Mouse (Mus musculus) erythroblast, adult 5-6 weeks (primary cell): Measurements from ENCODE around the gene Gm17324. TPM values are rescaled to one million over a fixed set of nuclear protein-coding genes. Genes with fewer than 3 reads are reported as not detected.
"Not testable (repeated sequence)": the region's sequence is repeated elsewhere in the genome, so short reads cannot be mapped to it uniquely, and the experiment has no call there.

Source experiments
- ATAC-seq: replicated peaks from 2 replicates; pipeline ENCODE4 v1.8.0; 2016; ENCODE audit warnings: moderate number of reproducible peaks, mild to moderate bottlenecking, moderate TSS enrichment, inconsistent platforms; ENCODE audit not compliant: poor library complexity, low FRiP score, severe bottlenecking
- total RNA-seq, 2 experiments: library from RNA; stranded (forward) in 1 of 2; stranded (reverse) in 1 of 2; fragments of 150-400 nt in 1 of 2; fragments of 200-764, 138-1000 nt in 1 of 2; gene quantifications; 2 replicates each; pipeline versions ENCODE4 v1.2.3 to v1.2.4; 2015 to 2017; ENCODE audit warnings: low replicate concordance in 2 of 2

Gm17324 gene
- total RNA-seq (2015; ENCODE audit: low replicate concordance) (not detected in 2 replicates), total RNA-seq (2017; ENCODE audit: low replicate concordance) (not detected in 2 replicates)

- ATAC-seq: peak; percentile 97
Observed at GRCm38 (mm10) chr9:78447973-78448873, at the start of gene Gm17324, which contains the start of gene Mto1. TSS of gene Gm17324 (minus strand) at chr9:78448786. TSS of gene Mto1 (plus strand) at chr9:78448208.

DNA sequence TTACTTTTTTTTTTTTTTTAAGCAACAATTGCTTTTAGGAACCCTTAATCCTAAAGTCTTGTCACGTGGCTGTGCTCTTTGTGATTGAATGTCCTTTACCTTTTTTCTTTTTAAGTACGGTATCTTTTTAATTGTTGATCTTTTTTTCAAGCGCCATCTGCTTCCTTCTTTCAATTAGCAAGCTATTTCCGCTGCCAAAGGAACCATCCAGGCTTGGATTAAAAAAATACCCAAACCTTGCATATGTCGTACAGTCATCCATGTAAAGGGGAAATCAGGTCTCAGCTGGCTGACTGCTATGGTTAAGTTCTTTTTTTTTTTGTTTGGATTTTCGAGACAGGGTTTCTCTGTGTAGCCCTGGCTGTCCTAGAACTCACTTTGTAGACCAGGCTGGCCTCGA, 44.6 kb upstream of the Gm17324 start:
- no peak for ATAC-seq

- ATAC-seq: no peak
Observed at GRCm38 (mm10) chr9:78492254-78492653, 43.7 kb upstream of the Gm17324 start.

DNA sequence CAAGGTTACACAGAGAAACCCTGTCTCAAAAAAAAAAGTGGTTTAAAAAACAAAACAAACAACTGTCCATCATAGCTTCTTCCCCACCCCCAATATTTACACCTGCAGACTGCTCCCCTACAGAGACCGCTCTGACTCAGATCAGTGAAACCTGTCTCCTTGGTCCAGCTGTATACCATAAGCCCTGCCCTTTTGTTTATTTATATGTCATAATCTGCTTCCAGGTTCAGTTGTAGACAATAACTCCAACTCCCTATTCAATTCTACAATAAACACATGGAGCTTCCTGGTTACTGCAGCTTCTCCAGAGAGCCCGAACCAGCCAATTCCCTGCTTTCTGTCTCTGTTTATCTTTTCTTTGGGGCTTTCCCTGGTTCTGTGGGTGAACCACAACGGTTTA, 42.6 kb upstream of the Gm17324 start:
- no peak for ATAC-seq

- ATAC-seq: no peak
Observed at GRCm38 (mm10) chr9:78488890-78489420, 40.4 kb upstream of the Gm17324 start, which contains the start of gene Eef1a1. TSS of gene Eef1a1 (minus strand) at chr9:78489151.

DNA sequence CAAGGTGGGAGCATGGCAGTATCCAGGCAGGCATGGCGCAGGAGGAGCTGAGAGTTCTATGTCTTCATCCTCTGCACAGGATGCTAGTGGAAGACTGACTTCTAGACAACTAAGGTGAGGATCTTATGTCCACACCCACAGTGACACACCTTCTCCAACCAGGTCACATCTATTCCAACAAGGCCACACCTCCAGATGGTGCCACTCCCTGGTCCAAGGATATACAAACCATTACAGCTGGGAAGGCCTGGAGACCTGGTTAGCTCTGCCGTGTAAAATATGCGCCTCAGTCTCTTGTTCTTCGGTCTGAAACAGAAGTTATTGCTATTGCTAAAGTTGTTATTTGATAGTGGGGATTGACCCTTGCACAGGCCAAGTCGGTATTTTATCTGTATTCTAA, 39.4 kb upstream of the Gm17324 start:
- not testable (repeated sequence) for ATAC-seq

DNA sequence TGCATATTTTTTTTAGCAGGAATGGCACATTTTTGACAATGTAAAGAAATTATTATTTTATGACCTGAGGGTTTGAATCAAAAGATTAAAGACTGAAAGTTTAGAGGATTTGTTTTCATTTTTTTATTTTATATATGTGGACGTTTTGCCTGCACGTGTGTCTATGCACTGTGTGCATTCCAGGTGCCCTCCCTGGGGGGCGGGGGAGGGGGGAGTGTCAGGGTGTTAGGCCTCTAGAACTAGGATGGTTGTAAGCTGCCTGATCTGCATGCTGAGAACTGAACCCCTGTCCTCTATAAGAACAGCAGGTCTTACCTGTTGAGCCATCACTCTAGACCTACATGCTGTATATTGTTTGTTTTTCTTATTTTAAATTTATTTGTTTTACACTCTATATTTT, 36.1 kb upstream of the Gm17324 start:
- ATAC-seq: no peak

DNA sequence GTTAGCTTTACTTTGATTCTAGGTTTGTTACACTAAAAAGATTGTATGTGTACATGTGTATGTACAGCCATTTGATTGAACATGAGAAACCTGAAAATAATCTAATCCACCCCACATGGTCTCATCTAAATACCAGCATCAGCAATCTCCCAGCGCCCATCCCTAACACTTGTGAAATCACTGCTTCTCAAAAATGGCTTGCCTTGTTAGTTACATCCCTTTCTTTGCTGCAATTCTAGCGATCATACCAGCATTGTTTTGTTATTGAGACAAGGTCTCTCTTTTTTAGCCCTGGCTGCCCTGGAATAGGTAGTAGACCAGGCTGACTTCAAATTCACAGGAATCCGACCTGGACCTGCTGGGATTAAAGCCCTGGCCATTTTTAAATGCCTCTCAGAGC, 33.8 kb upstream of the Gm17324 start:
- ATAC-seq: no peak

- peak; percentile 72 for ATAC-seq
Observed at GRCm38 (mm10) chr9:78481423-78482331, 33.1 kb upstream of the Gm17324 start.

GRCm38 (mm10) chr9:78480706-78481358, 32.2 kb upstream of the Gm17324 start:
- ATAC-seq: peak; percentile 86

GRCm38 (mm10) chr9:78480227-78480626, 31.6 kb upstream of the Gm17324 start:
- not testable (repeated sequence) for ATAC-seq

- not testable (repeated sequence) for ATAC-seq
Observed at GRCm38 (mm10) chr9:78479308-78479707, 30.7 kb upstream of the Gm17324 start.

- not testable (repeated sequence) for ATAC-seq
Observed at GRCm38 (mm10) chr9:78478009-78478605, 29.5 kb upstream of the Gm17324 start.

DNA sequence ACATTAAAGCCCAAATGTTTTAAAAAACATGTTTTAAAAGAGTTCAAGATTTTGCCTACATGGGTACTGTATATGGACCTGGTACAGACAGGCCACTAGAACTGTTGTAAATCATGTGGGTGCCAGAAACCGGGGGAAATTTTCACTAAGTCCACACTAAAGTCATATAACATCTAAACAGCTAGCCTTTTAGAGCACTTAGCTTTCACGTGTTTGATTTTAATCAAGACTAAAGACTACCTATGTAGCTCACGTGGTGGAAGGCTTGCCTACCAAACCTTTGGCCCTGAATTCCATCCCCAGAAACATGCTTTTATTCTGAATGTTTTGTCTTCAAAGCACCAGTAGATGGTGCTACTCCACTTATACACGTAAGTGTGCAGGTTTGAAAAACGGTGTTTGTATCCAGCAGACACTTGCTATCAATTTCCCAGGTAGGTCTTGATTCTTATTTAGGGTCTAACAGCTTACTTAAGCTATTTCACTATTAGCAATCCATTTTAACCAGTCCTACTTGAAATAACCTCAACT, 28.5 kb upstream of the Gm17324 start:
- 0 out of 2 replicates have a peak, but pooled peaks have one; percentile 37 for ATAC-seq

GRCm38 (mm10) chr9:78476531-78477020, 28.0 kb upstream of the Gm17324 start:
- no peak for ATAC-seq

DNA sequence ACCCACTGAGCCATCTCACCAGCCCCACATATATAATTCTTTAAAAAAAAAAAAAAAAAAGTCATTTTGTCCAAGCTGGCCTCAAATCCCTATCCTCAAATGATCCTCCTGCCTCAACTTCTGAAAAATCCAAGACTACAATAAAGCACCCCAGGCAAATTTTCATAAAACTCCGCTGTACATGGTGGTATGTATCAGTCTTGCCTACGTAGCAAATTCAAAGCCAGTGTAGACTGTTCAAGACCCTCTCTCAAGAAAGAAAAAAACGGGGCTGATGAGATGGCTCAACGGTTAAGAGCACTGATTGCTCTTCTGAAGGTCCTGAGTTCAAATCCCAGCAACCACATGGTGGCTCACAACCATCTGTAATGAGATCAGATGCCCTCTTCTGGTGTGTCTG, 27.3 kb upstream of the Gm17324 start:
- no peak for ATAC-seq

GRCm38 (mm10) chr9:78475383-78475780, 26.8 kb upstream of the Gm17324 start:
- no peak for ATAC-seq

GRCm38 (mm10) chr9:78474771-78475382, 26.3 kb upstream of the Gm17324 start:
- ATAC-seq: no peak
